Mouse (Mus musculus) thymus, postnatal 36 days (tissue): ENCODE data around the gene Slco2a1.
"Not testable (repeated sequence)": the region's sequence is repeated elsewhere in the genome, so short reads cannot be mapped to it uniquely, and the experiment has no call there.

Experiments
- DNase-seq, 2 experiments: peaks; one replicate each; pipeline ENCODE4 v3.0.0; 2022; ENCODE audit warnings: mixed read lengths in 2 of 2

The Slco2a1 gene

GRCm38 (mm10) chr9:103088661-103089060 lies 100.1 kb downstream of the Slco2a1 start:
- no peak for DNase-seq

DNA sequence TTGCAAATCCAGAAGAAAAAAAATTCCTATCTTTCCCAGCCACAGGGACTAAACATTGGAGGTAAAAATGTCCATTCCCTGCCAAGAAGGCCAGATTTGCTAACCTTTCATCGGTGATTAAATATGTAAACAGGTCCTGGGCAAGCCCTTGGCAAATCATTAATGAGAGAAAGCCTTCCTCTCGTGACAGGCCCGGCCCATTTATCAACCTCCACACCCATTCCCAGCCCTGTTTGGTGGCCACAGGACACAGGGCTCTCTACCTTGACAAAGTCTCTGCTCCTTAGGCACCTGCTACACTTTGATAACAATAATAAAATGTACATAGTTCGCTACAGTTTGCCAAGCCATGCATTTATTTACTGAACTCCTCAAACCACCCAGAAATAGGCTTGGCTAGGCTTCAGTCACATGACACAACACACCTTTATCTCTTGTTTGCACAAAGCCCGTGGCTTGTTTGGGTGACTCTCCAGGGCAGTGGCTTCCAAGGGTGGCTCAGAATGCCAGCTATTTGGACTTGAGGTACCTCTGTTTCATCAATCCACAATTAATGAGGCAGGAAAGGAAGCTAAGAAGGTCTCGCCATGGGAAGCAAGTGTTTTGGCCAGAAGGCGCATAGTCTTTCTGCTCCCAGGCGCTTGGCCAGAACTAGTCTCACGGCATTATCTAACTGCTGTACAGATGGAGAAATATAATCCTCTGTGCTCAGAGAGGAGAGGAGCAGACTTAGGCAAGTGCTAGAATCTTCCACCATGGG lies 101.8 kb downstream of the Slco2a1 start:
- no peak for DNase-seq

DNA sequence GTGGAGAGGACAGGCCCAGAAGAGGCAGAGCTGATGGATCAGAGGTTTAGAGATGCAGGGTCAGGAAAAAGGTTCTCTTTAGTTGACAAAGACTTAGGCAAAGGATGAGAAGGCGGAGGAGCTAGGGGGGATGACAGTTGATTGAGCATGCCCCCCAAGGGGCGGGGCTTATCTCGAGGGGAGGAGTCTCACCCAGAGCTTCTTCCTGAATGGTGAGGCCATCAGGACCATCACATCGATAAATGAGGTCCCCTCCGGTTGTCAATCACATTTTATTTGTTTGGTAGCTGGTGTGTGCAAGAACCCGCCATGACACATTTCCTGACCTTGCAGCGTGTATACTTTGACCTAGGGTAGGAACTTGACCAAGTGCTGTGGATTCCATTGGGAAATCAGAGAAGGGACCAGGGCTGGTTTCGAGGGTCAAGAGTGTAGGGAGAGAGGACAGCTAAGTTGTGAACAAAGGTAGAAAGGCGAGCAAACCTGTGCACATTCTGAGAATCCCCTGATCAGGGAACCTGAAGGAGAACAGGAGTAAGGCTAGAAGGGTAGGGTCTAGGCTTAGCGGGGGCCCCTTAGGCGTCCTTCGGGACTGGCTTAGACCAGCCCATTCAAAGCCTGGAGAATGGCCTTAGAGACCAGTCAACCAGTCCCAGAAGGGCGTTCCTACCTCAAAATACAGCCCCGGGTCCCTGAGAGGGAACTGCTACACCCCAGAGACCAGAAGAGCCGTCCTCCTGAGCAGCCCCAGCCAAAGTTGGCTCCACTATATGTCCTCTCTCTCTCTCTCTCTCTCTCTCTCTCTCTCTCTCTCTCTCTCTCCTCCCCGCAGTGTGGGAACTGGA lies 102.7 kb downstream of the Slco2a1 start:
- no peak for DNase-seq

GRCm38 (mm10) chr9:103092248-103092647 lies 103.7 kb downstream of the Slco2a1 start:
- DNase-seq: peak; percentile 42 to 58

DNA sequence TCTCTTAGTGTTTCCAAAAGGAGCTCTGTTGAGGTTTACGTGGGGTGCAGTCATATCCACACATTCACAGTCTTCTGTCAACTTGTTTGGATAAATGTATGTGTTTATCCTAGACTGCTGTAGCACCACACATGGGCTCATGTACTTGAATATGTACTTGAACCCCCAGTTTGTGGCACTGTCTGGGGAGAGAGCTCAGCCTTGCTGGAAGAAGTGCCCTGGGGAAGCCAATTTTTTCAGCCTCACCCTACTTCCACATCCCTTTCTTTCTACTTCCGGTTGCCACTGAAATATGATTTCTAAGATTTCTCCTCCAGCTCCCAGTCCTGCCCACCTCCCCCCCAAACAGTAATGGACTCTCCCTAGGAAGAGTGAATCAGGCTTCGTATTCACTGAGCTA lies 105.2 kb downstream of the Slco2a1 start:
- DNase-seq: no peak

- DNase-seq: not testable (repeated sequence)
Observed at GRCm38 (mm10) chr9:103108341-103108798, 119.9 kb downstream of the Slco2a1 start.

DNA sequence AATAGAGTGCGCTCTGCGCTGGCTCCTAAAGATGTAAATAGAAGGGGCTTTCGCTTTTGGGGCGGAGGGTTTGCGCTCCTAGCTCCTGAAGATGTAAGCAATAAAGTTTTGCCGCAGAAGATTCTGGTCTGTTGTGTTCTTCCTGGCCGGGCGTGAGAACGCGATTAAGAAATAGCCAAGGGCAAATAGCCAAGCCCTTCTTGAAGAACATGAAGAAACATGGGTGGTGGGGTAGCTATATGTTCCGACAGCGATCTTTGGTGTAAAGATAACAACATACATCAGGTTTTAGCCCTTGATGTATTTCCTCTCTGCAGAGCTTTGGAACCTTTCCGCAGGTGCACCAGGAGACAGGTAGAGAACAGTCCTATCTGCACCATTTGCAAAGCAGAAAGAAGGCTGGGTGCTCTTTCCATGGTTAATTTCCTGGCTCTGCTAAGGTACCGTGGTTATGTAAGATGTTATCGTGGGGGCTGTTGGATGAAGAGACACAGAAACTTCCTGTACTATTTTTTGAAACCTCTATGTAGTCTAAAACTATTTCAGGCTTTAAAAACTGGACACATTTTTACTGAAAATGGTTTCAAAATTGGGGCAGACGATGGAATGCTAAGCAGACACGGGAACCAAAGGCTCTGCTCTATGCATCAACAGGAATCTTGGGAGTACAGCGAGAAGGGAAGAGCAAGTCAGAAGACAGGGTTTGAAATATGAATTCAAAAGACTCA lies 120.6 kb downstream of the Slco2a1 start:
- DNase-seq: no peak

GRCm38 (mm10) chr9:103109911-103110310 lies 121.4 kb downstream of the Slco2a1 start:
- DNase-seq: no peak

DNA sequence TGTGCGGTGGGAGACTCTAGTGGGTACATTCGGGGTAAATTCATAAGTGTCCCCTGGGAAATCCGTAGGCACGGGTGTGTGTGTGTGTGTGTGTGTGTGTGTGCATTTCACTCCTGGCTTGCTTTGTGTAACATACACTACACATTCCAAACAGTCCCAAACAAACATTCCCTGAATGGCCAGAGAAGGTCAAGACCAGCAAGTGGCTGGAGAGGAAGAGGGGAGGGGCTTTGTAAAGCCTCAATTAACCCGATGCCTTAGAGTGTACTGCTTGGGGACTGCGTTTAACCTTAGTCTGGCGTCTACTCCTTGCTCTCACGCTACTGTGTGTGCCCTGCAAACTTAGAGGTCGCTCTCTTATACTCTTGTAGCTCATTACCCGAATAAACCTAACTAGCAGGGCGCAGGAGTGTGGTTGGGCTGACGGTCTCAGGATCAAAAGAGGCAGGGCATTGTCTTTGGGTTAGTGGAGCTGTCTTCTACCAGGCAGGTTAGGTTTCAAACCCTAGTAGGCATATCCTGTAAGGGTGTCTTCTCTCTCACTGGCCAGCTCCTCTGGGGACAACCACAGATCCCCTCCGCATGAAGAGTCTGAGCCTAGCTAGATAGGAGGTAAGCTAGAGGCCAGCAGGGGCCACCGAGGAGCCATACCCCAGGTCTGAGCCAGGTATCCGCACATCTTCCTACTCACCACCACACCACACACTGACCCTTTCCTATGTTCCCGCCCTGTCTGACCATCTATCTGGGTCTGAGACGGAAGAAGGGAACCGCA lies 122.4 kb downstream of the Slco2a1 start:
- no peak for DNase-seq

- peak; percentile 12 to 23 for DNase-seq
Observed at GRCm38 (mm10) chr9:103111621-103112470, 123.3 kb downstream of the Slco2a1 start, which contains the start of gene Rab6b. TSS of gene Rab6b (plus strand) at chr9:103111787.

DNA sequence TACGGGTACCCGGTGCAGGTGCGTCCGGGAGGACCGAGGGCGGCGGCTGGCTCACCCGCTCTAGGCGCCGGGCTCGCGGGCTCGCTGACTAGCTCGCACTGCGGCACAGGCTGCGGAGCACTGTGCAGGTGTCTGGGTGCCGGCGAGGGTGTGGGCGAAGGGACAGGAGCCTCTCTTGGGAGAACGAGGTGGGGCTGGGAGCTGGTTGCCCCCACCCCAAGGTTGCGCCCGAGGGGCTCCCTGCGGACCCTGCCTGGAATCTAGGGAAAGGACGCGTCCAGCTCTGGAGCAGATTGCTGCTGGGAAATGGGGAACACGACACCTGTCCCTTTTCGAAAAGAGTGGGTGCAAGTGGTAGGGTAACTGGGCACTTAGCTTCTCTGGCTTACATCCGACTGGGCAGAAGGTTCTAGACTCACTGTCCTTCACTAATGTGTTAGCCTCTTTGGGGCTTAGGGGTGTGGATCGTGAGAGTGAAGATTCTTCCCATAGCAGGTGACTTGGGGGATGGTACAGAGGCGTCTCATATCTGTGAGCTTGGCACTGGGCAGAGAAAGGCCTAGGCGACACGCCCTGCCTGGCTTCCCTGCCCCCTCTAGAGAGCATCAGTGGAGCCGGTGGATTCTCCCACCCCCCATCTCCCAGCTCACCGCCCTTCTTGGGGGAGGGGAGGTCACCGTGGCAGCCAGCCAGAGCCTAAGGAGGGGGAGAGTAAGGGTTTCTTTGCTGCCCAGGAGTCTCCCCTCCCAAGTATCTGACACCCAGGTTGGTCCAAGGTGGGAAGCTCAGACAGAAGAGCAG lies 124.2 kb downstream of the Slco2a1 start:
- DNase-seq: peak; percentile 18 to 19

GRCm38 (mm10) chr9:103113351-103113750 lies 124.8 kb downstream of the Slco2a1 start:
- no peak for DNase-seq

GRCm38 (mm10) chr9:103114326-103114725 lies 125.8 kb downstream of the Slco2a1 start:
- DNase-seq: no peak

DNA sequence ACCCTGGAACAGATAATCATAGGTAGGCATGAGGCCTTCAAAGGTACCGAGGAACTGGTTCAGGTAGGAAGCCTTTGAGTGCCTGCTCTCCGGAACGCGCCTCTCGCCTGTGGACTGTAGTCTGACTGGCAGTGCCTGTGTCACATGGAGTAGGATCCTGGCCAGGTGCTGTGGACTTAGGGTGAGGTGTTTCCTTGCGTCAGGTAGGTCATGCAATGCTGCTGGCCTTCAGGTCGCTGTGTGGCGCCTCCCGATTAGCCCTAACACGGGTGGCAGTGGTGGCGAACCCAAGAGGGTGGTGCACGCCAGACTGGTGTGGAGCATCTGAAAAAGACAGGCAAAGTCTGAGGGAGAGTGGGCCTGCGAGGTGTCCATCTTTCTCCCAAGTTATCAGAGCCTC lies 126.4 kb downstream of the Slco2a1 start:
- no peak for DNase-seq

DNA sequence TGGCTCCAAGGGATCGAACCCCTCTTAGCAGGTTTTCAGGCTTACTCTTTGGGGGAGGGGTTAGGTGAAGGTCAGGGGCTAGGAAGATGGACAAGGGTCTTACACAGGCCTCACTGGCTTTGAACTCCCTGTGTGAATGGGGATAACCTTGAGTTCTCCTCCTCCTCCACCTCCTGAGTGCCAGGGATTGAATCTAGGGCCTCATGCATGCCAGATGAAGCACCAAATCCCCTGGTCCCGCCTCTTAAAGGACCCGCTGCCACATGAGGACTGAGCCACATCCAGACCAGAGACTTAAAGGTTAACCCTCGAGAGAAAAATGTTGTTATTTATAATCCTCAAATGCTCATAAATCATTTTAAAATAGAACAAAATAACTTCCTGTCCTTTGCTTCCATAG lies 128.4 kb downstream of the Slco2a1 start:
- no peak for DNase-seq

GRCm38 (mm10) chr9:103117495-103117894 lies 129.0 kb downstream of the Slco2a1 start:
- DNase-seq: no peak

DNA sequence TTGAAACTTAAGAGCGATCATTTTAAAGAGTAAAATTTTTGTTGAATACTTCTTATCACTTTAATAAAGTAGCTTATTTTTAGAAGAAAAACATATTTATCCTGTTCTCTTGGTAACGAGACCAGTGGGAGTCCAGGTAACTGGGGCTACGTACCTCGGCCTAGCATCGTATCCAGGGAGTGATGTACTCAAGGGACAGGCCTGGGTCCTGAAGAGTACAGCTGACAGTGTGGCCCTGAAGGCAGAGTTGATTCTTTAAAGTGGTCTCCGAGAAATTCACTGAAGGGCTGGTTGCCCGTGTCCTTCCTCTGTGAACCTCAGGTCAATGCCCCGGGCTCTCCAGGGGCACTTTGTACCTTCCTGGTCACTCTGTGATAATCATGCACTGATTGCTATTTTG lies 129.4 kb downstream of the Slco2a1 start:
- no peak for DNase-seq

DNA sequence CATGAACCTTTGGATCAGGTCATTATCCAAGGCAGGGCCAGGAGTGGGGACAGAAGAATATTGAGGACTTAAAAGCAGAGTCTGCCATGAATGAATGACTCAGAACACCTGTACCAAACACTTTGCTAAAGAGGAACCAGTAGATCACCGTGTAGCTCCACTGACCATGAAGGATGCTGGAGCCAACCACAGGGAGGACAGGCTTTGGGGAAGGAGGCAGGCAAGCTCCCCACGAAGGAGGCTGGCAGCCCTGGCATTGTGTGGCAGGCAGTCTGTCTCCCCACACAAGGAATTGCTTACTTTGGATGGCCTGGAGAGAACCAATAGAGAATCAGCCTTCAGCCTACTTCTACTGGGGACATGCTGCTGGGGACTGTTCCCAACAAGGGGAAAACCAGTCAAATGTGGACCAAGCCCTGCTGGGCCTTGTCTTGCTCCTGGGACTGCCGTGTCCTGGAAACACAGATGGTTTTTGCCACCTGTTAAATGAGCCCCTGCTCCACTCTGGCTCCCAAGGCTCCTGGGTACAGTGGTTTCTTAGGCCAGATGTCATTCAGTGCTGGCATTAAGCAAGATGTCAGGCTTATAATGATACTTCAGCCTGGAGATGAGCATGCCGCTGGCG lies 130.3 kb downstream of the Slco2a1 start:
- DNase-seq: no peak

DNA sequence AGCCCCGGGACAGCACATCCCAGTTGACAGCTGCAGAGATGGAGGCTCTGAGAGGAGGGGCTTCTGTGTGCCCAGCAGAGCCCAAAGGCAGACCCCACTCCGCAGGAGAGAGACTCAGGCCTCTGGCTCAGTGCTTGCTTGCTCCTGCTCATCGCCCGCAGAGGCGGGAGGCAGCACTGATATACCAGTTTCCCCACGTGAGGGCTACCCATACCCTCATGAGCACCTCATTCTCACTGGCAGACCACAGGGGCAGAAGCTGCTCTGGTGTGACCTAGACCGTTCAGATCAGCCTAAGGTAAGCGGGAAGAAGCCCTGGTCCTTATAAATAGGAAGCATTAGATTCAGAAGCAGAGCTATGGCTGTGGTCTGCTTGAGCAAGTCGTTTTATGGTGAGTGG lies 131.3 kb downstream of the Slco2a1 start:
- no peak for DNase-seq

DNA sequence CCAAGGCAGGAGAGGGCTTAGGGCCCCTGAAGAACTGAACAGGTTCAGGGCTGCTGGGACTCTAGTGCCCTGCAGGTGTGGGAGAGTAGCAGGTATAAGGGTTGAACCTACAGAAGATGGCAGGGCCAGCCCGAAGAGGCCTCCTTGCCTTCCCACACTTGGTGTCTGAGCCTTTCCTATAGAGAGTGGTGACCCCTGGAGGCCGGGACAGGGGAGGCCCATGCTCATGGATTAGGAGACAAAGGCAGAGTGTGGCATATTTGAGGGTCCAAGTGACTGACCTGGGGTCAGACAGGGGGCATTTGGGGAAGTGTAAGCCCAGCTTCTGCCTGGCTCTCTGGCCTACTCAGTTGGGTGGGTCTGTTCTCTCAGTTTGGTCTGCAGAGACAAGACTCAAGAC lies 131.7 kb downstream of the Slco2a1 start:
- DNase-seq: no peak
